Mouse (Mus musculus) adrenal gland, adult 18-20 months (tissue): ENCODE measurements at regions not wholly inside any gene's neighbourhood (a gene's known extent, or its start where the extent isn't known, plus 50 kb on each side); places are given as distances from the start of the nearest gene placed in this dataset.

Source experiments
- DNase-seq, 2 experiments: peaks; one replicate each; pipeline ENCODE4 v3.0.0; 2021 to 2022; ENCODE audit warnings: low spot score in 2 of 2

GRCm38 (mm10) chr10:61034056-61034455 is 55.1 kb upstream of the Pcbd1 start:
- no peak for DNase-seq

DNA sequence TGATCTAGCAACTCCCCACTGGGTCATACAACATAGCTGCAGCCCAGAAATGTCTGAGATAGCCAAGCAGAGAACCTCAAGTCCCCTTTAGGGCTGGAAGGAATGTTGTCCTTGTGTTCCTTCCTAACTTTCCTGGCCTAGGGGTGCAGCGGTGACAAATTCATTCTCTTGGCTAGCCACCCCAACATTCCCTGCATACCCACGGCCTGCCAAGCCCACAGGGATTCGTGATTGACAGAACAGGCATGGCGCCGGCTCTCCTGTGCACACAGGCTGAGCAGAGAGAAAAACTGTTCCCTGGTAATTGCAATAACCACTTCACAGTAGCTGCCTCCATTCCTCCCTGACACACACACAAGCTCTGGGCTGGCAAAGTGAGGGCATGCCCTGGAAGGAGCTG is 60.5 kb upstream of the Pcbd1 start:
- no peak for DNase-seq

- no peak for DNase-seq
These were observed 61.9 kb upstream of the Pcbd1 start for GRCm38 (mm10) chr10:61027215-61027614.

- no peak for DNase-seq
These were observed 64.1 kb upstream of the Pcbd1 start for GRCm38 (mm10) chr10:61025061-61025460.

GRCm38 (mm10) chr10:61024166-61024565 is 65.0 kb upstream of the Pcbd1 start:
- no peak for DNase-seq

- no peak for DNase-seq
These were observed 65.7 kb upstream of the Pcbd1 start for GRCm38 (mm10) chr10:61023431-61023830.

- DNase-seq, result no peak
These were observed 69.6 kb upstream of the Pcbd1 start for GRCm38 (mm10) chr10:61019566-61019965.

DNA sequence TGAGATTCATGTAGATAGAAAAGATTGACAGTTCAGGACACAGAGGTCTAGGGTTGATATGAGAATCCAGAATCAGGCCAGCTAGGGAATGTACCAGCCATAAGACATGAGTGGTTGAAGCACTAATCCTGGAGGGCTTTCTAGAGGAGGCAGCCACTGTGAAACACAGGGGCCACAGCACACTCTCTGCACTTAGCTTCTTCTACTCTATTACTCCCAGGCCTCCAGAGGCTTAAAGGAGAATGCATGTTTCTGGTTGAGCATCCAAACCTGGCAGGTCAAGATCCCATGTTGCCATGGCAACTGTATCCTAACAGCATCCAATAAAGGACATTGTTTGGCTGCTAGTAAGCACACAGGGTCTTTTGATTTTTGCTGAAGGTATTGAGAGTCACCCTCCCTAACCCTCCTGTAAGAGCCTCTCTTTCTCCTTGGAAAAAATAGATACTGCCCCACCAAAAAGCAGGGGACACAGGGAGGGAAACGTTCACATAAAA is 76.9 kb upstream of the Pcbd1 start:
- DNase-seq, result no peak

DNA sequence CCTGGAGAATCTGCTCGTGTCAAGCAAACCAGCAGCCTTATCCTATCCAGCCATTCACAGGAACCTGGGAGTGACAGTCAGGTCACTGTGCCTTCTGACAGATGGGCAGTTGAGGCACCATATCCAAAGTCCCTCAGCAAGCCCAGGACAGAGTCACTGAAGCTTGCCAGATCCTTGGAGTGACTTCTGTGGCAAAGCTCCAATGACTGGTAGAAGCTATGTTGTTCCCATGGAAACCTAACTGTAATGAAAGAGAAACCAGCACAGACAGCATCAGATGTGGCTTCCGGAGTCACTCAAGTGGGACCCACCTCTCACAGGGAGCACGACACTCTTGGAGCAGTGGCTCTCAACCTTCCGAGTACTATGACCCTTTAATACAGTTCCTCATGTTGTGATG is 78.4 kb upstream of the Pcbd1 start:
- no peak for DNase-seq

DNA sequence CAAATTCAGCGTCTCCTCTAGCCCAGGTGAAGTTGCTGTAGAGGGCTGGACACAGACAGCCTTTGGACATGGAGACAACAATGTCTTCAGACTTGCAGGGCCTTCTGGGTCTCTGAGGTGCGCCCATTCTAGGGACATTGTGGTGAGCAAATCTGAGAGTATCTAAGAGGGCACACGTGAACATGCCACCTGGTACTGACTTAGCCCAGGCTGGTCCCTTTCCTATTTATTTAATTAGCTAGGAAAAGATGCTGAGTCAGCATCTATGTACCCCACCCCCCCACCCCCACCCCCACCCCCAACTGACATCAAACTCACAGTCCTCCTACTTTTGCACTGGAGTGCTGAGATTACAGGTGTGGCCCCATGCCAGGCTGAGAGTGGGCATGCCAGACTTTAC is 81.7 kb upstream of the Pcbd1 start:
- DNase-seq, result no peak

DNA sequence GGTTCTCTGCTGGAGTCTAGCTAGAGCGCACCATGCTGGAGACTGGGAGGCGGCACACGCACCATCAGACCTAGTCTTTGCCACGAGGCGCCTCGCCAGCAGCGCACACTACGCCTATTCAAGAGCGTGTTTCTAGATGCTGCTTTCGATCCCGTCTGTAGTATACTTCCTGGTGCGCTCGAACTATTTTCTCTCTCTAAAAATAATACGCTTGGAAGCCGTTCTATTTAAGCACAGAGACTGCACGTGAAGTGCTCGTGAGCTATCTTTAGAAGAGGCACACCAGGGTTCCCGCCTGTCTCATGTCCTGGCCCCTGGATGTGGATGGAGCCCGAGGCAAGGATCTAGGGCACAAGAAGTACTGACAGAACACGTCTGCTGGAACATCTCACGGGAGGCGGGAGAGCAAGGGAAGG is 87.4 kb upstream of the Pcbd1 start:
- no peak for DNase-seq

GRCm38 (mm10) chr10:60997393-60997792 is 91.7 kb upstream of the Pcbd1 start:
- DNase-seq, result no peak

- DNase-seq, result no peak
These were observed 93.1 kb upstream of the Pcbd1 start for GRCm38 (mm10) chr10:60995908-60996640.

DNA sequence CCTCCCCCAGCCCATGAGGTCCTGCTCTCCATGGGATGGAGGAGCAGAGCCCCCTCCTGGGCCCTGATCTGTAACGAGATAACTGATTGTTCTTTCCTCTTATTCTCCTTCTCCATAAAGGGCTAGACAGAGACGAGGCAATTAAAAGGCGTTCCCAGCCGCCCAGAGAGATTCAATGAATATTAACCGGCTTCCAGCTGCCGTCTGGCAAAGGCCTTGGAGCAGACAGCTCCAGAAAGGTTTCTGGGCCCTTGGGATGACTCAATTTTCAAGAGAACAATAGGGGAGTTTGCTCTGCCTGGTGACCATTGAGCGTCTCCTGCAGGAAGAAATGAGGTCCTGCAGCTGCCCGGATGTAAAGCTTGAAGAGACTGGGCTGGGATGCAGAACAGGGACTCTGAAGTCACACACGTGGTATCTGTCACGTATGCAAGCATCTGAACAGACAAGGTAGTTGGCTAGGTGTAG is 104.0 kb upstream of the Pcbd1 start:
- DNase-seq, result peak; percentile 25 to 31

DNA sequence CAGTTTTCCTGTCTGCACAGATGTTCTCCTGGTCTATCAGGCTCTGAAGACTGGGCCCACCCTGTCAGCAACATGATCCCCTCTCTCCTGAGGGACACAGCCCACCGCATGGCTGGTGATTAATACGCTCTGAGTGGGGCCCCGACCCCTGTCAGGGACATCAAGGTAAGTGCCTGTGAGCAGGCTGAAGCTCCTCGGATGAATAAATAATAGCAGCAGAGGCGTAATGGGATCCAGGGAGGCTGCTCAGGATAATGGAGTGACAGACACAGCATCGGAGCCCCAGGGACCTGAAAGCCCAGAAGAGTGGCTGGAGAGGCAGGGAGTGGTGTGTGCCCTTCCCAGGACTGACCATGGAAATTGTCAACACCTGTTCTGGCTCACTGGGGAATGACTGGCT is 107.4 kb upstream of the Pcbd1 start:
- DNase-seq, result no peak

DNA sequence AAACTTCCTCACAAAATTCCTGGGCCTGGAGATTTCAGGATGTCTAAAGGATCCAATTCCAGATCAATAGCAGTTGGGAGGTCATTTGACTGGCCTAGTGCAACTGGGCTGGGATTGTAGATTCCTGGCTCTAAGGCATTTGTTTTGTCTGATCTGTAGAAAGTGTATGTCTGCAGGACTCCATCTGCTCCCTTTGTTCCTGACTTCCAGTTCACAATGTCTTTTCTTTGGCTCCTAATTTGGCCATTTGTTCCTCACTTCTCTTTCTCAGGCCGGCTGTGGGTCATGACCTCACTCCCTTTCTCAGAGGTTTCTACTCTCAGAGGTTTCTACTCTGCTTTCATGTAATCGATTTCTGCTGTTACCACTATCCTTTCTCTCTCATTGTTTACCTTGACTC is 115.5 kb upstream of the Pcbd1 start:
- no peak for DNase-seq

DNA sequence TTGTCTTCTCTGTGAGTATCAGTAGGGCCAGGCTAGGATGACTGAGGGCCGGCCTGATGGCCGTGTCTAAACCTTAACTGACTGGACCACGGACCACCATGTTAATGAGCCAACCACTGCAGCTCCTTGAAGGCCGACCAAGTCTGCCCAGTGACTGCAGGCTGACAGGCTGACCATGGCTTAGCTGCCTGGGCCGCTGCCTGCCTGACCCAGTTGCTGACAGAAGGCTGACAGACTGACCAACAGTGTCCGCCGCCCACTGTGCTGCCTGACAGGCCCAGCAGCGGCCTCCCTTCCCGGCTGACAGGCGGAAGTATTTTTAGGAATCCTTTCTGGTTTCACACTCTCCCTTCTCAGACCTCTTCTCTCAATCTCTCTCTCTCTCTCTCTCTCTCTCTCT is 124.3 kb upstream of the Pcbd1 start:
- DNase-seq, result no peak

- DNase-seq, result no peak
These were observed 126.4 kb upstream of the Unc5b start for GRCm38 (mm10) chr10:60957820-60958233.

DNA sequence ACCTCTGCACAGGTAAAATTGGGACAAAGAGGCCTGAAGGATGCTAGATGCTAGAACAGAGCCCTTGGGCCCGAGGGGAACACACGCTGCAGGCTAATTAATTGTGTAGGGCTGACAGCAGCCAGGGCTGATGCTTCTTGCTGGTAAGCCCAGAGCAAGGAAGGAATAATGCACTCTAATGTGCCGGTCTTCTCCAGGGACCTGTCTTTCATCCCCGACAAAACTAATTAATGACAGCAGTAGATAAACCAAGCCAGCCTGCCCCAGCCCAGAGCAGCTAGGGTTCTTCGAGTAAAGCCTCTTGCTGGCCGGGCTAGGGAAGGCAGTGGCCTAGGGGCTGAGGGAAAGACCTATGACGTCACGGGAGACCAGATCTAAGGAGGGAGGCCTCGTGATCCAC is 124.1 kb upstream of the Unc5b start:
- DNase-seq, result no peak

GRCm38 (mm10) chr10:60952495-60952894 is 121.1 kb upstream of the Unc5b start:
- no peak for DNase-seq

DNA sequence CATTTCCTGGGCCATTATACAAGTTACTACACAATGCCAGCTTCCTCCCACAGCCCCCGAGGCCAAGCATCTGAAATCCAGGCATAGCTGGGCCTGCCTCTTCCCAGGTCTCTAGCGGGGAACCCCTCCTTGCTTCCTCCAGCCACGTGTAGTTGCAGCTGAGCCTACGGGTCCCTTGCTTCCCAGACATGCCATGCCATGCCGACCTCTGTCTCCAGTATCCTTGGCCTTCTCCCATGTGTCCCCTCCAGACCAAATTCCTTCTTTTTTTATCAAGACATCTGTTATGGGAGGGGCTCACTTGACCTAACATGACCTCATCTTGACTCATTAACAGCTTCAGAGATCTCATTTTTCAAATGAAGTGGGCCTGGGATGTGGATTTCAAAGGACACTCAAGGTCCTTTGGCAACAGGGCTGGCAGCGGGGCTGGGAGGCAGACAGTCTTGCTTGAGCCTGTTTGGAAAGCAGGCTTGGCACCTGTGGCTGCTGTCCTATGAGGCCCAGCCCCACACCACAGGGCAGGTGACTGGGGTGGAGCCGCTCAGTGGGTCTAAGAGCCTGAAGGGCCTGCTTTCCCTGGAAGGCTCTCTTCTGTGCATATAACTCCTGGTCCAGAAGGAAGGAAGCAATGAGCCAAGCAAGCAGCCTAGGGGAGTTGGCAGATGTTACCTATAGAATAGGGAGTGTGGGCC is 117.7 kb upstream of the Unc5b start:
- DNase-seq, result no peak

- DNase-seq, result no peak
These were observed 111.7 kb upstream of the Unc5b start for GRCm38 (mm10) chr10:60943074-60943473.

DNA sequence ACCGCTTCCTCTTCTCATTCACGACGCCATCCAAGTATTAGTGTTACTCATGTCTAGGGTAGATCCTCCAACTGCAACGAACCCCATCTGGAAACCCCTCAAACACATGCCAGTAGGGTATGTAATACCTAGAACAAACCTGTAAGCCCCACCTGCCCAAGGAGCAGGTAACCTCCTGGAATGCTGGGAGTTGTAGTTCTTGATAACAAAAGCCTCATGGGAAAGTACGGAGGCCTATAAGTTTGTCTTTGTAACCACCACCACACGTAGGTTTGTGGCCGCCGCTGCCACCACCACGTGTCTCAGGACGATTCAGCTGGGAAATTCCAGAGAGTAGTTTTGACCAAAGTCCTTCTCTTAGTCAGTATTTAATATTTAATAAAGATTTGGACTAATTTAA is 107.4 kb upstream of the Unc5b start:
- DNase-seq, result no peak
